Mouse (Mus musculus) myocyte (in vitro differentiated cells): ENCODE results near the gene Wfdc18.

Experiments used
- POLR2A ChIP-seq: IDR thresholded peaks from one replicate; pipeline ENCODE4 v1.6.1; 2011; ENCODE audit warnings: low read depth, mild to moderate bottlenecking, control low read depth, moderate library complexity; ENCODE audit not compliant: insufficient read length
- POLR2AphosphoS2 ChIP-seq: IDR thresholded peaks from one replicate; pipeline ENCODE4 v1.6.1; 2011; ENCODE audit warnings: low read depth, control low read depth; ENCODE audit not compliant: insufficient read length

GRCm38 (mm10) chr11:83675665-83676064, 33.1 kb upstream of the Wfdc18 start:
- TF ChIP-seq POLR2A = no peak
- no peak for TF ChIP-seq POLR2AphosphoS2
